Mouse (Mus musculus) limb, embryonic 14.5 days (tissue): ENCODE data around the gene F10. TPM values are rescaled to one million over a fixed set of nuclear protein-coding genes. Genes with fewer than 3 reads are reported as not detected.
A peak's percentile ranks its signal among the peaks of the same experiment; 100 is the strongest.

ENCODE experiments used
- ATAC-seq: fragments of 200-750 bp; cut with Nextera tagmentation; 2 replicates; pipeline ENCODE4 v1.8.0; 2017; ENCODE audit warnings: low read depth, moderate number of reproducible peaks, moderate TSS enrichment; ENCODE audit not compliant: low FRiP score
- DNase-seq: peaks from one replicate; pipeline ENCODE4 v3.0.0-alpha.2; 2015; ENCODE audit warnings: low spot score
- H3K27ac ChIP-seq: fragments of 300-500 bp; sonication (generic); replicated peaks from 2 replicates; pipeline ENCODE4 v1.5.1; 2014; ENCODE audit warnings: low read depth, mild to moderate bottlenecking, low read length, moderate library complexity, mixed read lengths
- H3K27me3 ChIP-seq: fragments of 300-500 bp; sonication (generic); 2 replicates; pipeline ENCODE4 v1.6.1; 2014; ENCODE audit warnings: low read length, mixed read lengths; ENCODE audit not compliant: control insufficient read depth, insufficient read depth
- H3K36me3 ChIP-seq: fragments of 300-500 bp; sonication (generic); 2 replicates; pipeline ENCODE4 v1.6.1; 2014; ENCODE audit warnings: mild to moderate bottlenecking, low read length, moderate library complexity, mixed read lengths; ENCODE audit not compliant: control insufficient read depth, insufficient read depth
- H3K4me1 ChIP-seq: fragments of 300-500 bp; sonication (generic); 2 replicates; pipeline ENCODE4 v1.6.1; 2014; ENCODE audit warnings: antibody characterized with exemption, low read length, mixed read lengths; ENCODE audit not compliant: control insufficient read depth, insufficient read depth
- H3K4me2 ChIP-seq: fragments of 300-500 bp; sonication (generic); replicated peaks from 2 replicates; pipeline ENCODE4 v1.6.1; 2014; ENCODE audit warnings: low read depth, mild to moderate bottlenecking, low read length, moderate library complexity; ENCODE audit not compliant: severe bottlenecking
- H3K4me3 ChIP-seq: fragments of 300-500 bp; sonication (generic); replicated peaks from 2 replicates; pipeline ENCODE4 v1.5.1; 2014; ENCODE audit warnings: low read length
- H3K9ac ChIP-seq: fragments of 300-500 bp; sonication (generic); 2 replicates; pipeline ENCODE4 v1.6.1; 2014; ENCODE audit warnings: mild to moderate bottlenecking, low read depth, low read length, moderate library complexity; ENCODE audit not compliant: severe bottlenecking
- H3K9me3 ChIP-seq: fragments of 300-500 bp; sonication (generic); 2 replicates; pipeline ENCODE4 v1.6.1; 2016; ENCODE audit warnings: low read length; ENCODE audit not compliant: control insufficient read depth
- POLR2A ChIP-seq: fragments of 200-500 bp; IDR thresholded peaks from 2 replicates; pipeline ENCODE4 v1.8.0; 2012; ENCODE audit warnings: inconsistent platforms, mild to moderate bottlenecking, moderate library complexity, borderline replicate concordance; ENCODE audit not compliant: insufficient read depth, insufficient read length; ENCODE audit errors: extremely low read depth
- WGBS: fragments of 180-500 bp; shearing (Covaris S2); extraction: QIAGEN DNeasy Blood & Tissue Kit; methylation state at CpG from one replicate; pipeline ENCODE4 v1.1.7; 2014; 5-methylcytosine and 5-hydroxymethylcytosine counted together
- polyA plus RNA-seq, 2 experiments: library from polyadenylated mRNA; depleted of rRNA in 1 of 2; stranded (reverse) in 1 of 2; unstranded in 1 of 2; fragments of >200 nt; fragmentation: Nextera tagmentation in 1 of 2; extraction: Ambion mirVana in 1 of 2; gene quantifications; 2 replicates each; pipeline versions ENCODE4 v1.2.1 to v1.2.3; 2012 to 2014

Gene F10
- polyA plus RNA-seq, 2 experiments, result 0.26 to 0.28 TPM

DNA sequence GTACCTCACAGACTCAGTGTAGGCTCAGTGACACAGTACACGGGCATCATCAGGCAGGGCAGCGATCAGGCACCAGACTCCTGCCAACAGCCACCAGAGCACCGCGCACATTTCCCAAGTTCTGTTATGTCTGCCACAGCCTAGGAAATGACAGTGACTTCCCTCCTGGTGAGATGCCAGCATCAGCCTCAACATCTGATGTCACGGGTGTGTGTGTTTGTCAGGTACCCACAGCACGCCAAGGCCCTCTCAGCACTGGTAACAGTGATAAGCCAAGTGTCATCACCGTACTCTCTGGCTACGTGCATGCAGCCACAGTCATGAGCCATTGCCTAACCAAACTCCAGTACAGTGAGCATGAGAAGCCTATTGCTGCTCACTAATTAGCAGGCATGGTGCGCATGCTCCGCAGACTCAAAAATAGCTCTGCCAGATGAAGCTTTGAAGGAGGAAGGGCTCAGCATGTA, 729 bp upstream of the F10 start:
- H3K4me1 ChIP-seq, result no peaks in the 10 kb centered on the region
- ATAC-seq (no peak), DNase-seq (no peak)
- H3K27ac ChIP-seq, result no peak overlapping the region
- H3K4me3 ChIP-seq, result no peak overlapping the region
- no peaks in the 10 kb centered on the region for H3K36me3 ChIP-seq
- H3K4me2 ChIP-seq, result no peak overlapping the region
- H3K27me3 ChIP-seq, result no peaks in the 10 kb centered on the region
- no peaks in the 10 kb centered on the region for H3K9me3 ChIP-seq
- no peak for TF ChIP-seq POLR2A
- WGBS, result 91% methylated on average over 10 of the region's 10 CpGs
- no peak overlapping the region for H3K9ac ChIP-seq

DNA sequence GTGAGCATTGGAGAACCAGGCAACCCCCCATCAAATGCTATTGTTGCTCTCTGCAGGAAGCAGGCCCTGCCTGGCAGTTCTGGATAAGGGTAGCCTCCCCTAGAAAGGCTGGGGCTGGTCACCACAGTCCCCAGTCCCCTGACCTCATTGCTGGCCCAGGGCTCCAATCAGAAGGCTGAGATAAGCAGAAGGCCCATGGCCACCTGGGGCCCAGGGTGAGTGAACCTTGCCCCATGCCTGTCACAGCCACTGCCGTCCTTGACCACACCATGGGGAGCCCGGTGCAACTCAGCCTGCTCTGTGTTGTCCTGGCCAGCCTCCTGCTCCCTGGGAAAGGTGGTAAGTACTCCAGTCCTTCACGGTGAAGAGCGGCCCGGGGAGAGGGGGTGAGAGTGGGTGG, 461 bp downstream of the F10 start:
- ATAC-seq, result no peak
- DNase-seq, result no peak

DNA sequence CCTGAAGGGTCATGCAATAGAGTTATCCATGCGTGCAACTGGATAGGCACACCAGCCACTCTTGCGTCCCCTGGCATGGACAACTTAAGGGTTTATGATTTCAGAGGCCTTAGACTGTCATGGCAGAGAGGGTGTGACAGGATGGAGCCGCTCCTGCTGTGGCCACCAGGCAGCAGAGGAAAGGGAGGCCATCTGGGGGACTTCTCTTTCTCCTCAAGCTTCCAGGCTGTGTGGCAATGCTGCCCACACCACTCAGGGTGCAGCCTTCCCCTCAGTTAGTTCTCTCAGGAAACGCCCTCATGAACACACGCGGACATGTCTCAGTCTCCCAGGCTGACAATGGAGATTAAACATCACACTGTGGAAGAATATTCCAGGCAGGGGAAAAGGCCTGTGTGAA, 1.9 kb downstream of the F10 start:
- TF ChIP-seq POLR2A, result no peak
- H3K9ac ChIP-seq, result no peak overlapping the region
- no peaks in the 10 kb centered on the region for H3K4me1 ChIP-seq
- H3K36me3 ChIP-seq, result no peaks in the 10 kb centered on the region
- H3K4me2 ChIP-seq, result no peak overlapping the region
- no peaks in the 10 kb centered on the region for H3K9me3 ChIP-seq
- DNase-seq (no peak), ATAC-seq (no peak)
- WGBS, result 87% methylated on average over 6 of the region's 6 CpGs
- no peak overlapping the region for H3K4me3 ChIP-seq
- H3K27me3 ChIP-seq, result no peaks in the 10 kb centered on the region
- no peak overlapping the region for H3K27ac ChIP-seq

More for the DNA sequence above, 461 bp downstream of the F10 start:
- H3K27me3 ChIP-seq, result no peaks in the 10 kb centered on the region
- H3K9me3 ChIP-seq, result no peaks in the 10 kb centered on the region
- H3K27ac ChIP-seq, result no peak overlapping the region
- H3K4me3 ChIP-seq, result no peak overlapping the region
- H3K4me1 ChIP-seq, result no peaks in the 10 kb centered on the region
- 0 out of 2 replicates have a peak overlapping the region, but pooled peaks have one; percentile 16 for H3K9ac ChIP-seq
- WGBS, result 69% methylated on average over 5 of the region's 5 CpGs
- no peak for TF ChIP-seq POLR2A
- no peak overlapping the region for H3K4me2 ChIP-seq
- H3K36me3 ChIP-seq, result no peaks in the 10 kb centered on the region

DNA sequence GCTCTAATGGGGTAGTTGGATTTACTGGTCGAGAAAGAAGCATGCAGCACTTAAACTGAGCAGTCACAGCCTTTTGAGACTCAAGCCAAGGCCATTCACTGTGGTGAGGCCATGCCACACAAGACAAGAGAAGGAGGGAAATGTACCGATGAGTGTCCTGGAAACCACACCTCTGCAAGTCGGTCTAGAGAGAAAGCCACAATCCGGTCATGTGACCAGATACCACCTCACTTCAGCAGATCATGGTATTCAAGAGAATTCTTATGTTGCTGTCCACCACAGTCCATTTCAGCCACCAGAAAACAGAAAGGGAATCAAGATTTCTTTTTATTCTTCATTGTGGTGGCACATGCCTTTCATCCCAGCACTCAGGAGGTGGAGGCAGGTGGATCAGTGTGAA, 4.4 kb downstream of the F10 start:
- ATAC-seq (no peak), DNase-seq (no peak)
- Histone ChIP-seq H3K36me3 (no peaks in the 10 kb centered on the region), H3K27me3 (no peaks in the 10 kb centered on the region), H3K4me2 (no peak overlapping the region), H3K4me1 (no peaks in the 10 kb centered on the region), H3K9me3 (no peaks in the 10 kb centered on the region), H3K27ac (no peak overlapping the region), H3K4me3 (no peak overlapping the region), H3K9ac (no peak overlapping the region)
- 87% methylated on average over 4 of the region's 4 CpGs for WGBS
- no peak for TF ChIP-seq POLR2A

DNA sequence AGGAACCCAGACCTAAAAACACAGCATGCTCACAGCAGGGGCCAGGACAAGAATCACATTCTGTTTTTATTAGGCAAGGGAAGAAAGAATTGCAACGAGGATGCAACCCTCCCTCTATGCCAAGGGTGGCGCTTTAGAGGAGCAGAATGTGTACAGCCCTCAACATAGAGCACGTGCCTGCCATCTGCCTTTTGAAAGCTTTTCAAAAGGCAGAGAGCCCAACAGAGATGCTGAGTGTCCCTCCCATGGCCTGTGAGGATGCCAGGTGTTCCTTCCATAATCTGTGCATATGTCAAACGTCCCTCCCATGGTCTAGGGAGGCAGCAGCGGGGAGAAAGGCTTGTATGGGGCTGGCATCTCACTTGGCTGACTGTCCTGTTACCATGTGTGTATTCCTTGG, 10.5 kb downstream of the F10 start:
- no peak for TF ChIP-seq POLR2A
- H3K4me1 ChIP-seq, result no peaks in the 10 kb centered on the region
- no peak overlapping the region for H3K4me3 ChIP-seq
- no peak for DNase-seq
- no peak for ATAC-seq
- no peak overlapping the region for H3K4me2 ChIP-seq
- no peaks in the 10 kb centered on the region for H3K9me3 ChIP-seq
- H3K36me3 ChIP-seq, result no peaks in the 10 kb centered on the region
- no peaks in the 10 kb centered on the region for H3K27me3 ChIP-seq
- H3K27ac ChIP-seq, result no peak overlapping the region
- 51% methylated on average over 5 of the region's 5 CpGs for whole genome bisulfite sequencing
- no peak overlapping the region for H3K9ac ChIP-seq

DNA sequence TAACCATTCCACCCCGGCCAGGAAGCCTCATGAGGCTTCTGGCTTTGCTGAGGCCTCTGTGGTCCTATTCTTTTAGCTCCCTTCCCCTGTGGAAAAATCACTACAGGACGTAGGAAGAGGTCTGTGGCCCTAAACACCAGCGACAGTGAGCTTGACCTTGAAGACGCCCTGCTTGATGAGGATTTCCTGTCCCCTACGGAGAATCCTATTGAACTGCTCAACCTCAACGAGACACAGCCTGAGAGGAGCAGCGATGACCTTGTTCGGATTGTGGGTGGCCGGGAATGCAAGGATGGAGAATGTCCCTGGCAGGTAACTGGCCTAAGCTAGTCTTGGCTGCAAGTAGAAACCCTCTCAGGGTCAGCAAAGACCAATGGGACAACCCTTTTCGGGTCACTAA, 13.4 kb downstream of the F10 start:
- no peak for TF ChIP-seq POLR2A
- Histone ChIP-seq H3K27ac (no peak overlapping the region), H3K27me3 (no peaks in the 10 kb centered on the region), H3K9me3 (no peaks in the 10 kb centered on the region), H3K4me2 (no peak overlapping the region), H3K36me3 (no peaks in the 10 kb centered on the region), H3K4me3 (no peak overlapping the region), H3K9ac (no peak overlapping the region), H3K4me1 (no peaks in the 10 kb centered on the region)
- no peak for DNase-seq
- no peak for ATAC-seq
- 87% methylated on average over 10 of the region's 10 CpGs for WGBS
